Mouse (Mus musculus) cortical plate, adult 2 months (tissue): ENCODE measurements around the gene Ralgapa2. TPM values are rescaled to one million over a fixed set of nuclear protein-coding genes. Genes with fewer than 3 reads are reported as not detected.

Experiments used
- H3K27ac ChIP-seq: fragments of 200-500 bp; 2 replicates; pipeline ENCODE4 v1.5.1; 2012; ENCODE audit warnings: low read length, control low read depth, inconsistent platforms; ENCODE audit not compliant: insufficient read depth
- H3K4me1 ChIP-seq: fragments of 200-500 bp; 2 replicates; pipeline ENCODE4 v1.6.1; 2011; ENCODE audit warnings: low read length; ENCODE audit not compliant: control insufficient read depth, insufficient read depth
- H3K4me3 ChIP-seq: fragments of 200-500 bp; 2 replicates; pipeline ENCODE4 v1.5.1; 2011; ENCODE audit warnings: mild to moderate bottlenecking, low read length, control low read depth; ENCODE audit not compliant: insufficient read depth
- CTCF ChIP-seq: fragments of 200-500 bp; IDR thresholded peaks from 2 replicates; pipeline ENCODE4 v1.5.1; 2011; ENCODE audit warnings: mild to moderate bottlenecking, control low read depth, low read length; ENCODE audit not compliant: insufficient read depth; ENCODE audit errors: extremely low read depth
- POLR2A ChIP-seq: fragments of 200-500 bp; IDR thresholded peaks from 2 replicates; pipeline ENCODE4 v1.6.1; 2011; ENCODE audit warnings: mild to moderate bottlenecking, low read length, control low read depth; ENCODE audit not compliant: insufficient read depth; ENCODE audit errors: extremely low read depth
- polyA plus RNA-seq: library from polyadenylated mRNA; depleted of rRNA; stranded (reverse); fragments of >200 nt; gene quantifications from 2 replicates; pipeline ENCODE4 v1.2.3, GENCODE M21; 2012

Ralgapa2 gene
- polyA plus RNA-seq, 1 experiment: 9.9 TPM

DNA sequence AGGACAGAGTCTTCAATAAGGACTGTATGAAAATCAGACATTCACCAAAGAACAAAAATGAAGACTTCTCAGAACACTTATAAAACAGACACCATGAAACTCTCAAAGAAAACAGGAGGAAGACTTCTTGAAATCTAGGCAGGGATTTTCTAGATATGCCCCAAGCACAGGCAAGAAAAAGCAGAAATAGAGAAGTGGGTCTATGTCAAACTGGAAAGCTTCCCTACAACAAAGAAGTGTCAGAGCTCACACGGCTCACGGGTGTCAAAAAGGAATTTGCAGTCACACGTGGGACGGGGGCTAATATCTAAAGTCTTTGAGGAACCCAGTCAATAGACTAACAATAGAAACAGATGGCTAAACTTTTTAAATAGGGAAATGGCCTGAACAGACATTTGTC is 301.2 kb downstream of the Ralgapa2 start:
- H3K4me1 ChIP-seq: no peaks in the 10 kb centered on the region
- no peak overlapping the region for H3K27ac ChIP-seq
- no peak for TF ChIP-seq POLR2A
- no peak for TF ChIP-seq CTCF
- H3K4me3 ChIP-seq: no peak overlapping the region

DNA sequence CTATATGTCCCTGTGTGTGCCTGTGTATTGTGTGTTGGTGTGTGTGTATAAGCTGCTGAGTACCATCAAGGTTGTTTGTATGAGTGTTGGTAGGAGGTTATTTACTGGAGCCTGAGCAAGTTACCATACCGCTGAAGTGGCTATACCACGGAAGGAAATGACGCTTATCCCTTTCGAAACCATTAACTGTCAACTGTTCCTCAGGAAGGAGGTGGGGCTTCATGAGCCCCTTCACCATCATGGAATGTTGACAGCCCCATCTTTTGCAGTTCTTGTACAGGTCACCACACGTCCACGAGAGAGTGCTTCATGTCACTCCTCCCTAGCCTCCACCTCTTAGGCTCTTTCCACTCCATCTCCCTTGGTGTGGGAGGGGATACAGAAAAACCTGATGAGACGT is 314.2 kb downstream of the Ralgapa2 start:
- H3K4me3 ChIP-seq: no peak overlapping the region
- TF ChIP-seq POLR2A (no peak), CTCF (no peak)
- no peaks in the 10 kb centered on the region for H3K4me1 ChIP-seq
- no peak overlapping the region for H3K27ac ChIP-seq

DNA sequence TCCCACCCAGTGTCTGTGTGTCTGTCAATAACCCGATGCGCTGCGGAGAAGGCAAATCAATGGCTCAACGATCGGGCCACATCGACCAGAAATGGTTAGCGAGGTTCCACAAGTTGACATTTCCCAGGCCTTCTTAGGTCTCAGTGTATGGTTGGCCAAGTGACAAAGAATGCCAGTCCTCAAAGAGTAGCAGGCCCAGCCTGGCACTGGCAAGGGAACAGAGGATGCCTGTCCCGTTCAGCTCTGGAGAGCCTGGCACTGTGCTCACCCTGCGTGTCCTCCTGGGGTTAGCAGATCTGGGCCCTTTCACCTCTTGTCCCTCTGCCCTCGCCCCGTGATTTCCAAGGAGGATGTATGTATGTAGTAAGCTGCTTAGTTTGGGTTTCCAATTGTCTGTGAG is 316.0 kb downstream of the Ralgapa2 start:
- Histone ChIP-seq H3K4me3 (no peak overlapping the region), H3K27ac (no peak overlapping the region), H3K4me1 (no peaks in the 10 kb centered on the region)
- TF ChIP-seq CTCF: no peak
- TF ChIP-seq POLR2A: no peak
